Mouse (Mus musculus) cortical plate, adult 2 months (tissue): ENCODE results near the gene Rnps1.
A peak's percentile ranks its signal among the peaks of the same experiment; 100 is the strongest.

ENCODE experiments used
- CTCF ChIP-seq: fragments of 200-500 bp; IDR thresholded peaks from 2 replicates; pipeline ENCODE4 v1.5.1; 2011; ENCODE audit warnings: mild to moderate bottlenecking, control low read depth, low read length; ENCODE audit not compliant: insufficient read depth; ENCODE audit errors: extremely low read depth
- POLR2A ChIP-seq: fragments of 200-500 bp; IDR thresholded peaks from 2 replicates; pipeline ENCODE4 v1.6.1; 2011; ENCODE audit warnings: mild to moderate bottlenecking, low read length, control low read depth; ENCODE audit not compliant: insufficient read depth; ENCODE audit errors: extremely low read depth

DNA sequence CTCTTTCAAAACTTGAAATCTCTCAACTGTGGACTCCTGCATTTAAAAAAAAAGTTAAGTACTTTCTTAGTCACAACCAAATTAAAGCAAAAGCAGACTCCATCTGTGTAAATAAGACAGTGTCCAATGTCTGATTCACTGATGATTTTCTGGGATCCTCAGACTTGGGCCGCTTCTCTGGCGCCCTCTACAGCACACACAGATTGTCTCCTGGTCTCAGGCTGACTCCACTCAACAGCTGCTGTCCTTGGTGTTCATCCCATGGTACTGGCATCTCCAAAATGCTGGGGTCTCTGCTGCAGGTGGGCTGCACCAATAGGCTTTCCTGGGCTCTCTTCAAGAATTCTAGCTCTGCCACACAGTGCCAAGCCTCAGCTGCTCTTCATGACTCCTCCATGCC is 24.5 kb upstream of the Rnps1 start:
- TF ChIP-seq CTCF (peak; percentile 76), POLR2A (no peak)
